Mouse (Mus musculus): ENCODE results near the gene Sh3rf1.

GRCm38 (mm10) chr8:61397139-61397538 lies 173.5 kb downstream of the Sh3rf1 start:
- TF ChIP-seq CTCF (IDR thresholded peaks at IDR 0.05; ENCODE audit: extremely low read depth, insufficient read length, insufficient replicate concordance, low read depth, low read length): no peak
- TF ChIP-seq POLR2A (IDR thresholded peaks at IDR 0.05; ENCODE audit: low read depth, low read length): no peak
